Mouse (Mus musculus): ENCODE measurements around the gene Ccr3. TPM values are rescaled to one million over a fixed set of nuclear protein-coding genes. Genes with fewer than 3 reads are reported as not detected.
"Not testable (repeated sequence)": the region's sequence is repeated elsewhere in the genome, so short reads cannot be mapped to it uniquely, and the experiment has no call there.

Ccr3 gene
- 0.08 TPM in 1 of 2 replicates, not detected in the other for polyA plus RNA-seq (2014; fragmentation: Nextera tagmentation; extraction: Ambion mirVana)

DNA sequence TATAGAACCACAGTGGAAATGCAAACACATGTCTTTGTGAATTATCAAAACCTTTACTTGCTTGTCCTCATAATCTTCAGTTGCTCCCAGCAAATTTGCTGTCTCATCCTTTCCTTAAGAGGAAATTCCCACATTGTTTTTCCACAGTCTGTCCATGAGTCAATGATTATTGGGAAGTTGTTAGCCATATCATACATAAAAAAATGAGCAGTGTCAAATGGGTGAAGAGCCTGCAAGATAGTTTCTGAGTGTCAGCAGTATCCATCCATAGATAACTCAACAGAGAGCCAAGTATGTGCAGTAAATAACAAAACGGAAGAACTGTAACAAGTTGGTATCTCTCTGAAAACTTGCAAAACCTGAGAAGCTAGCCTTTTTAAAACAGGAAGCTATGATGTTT is at the start of gene Ccr3:
Gene Ccr3, plus strand, starts transcription at position 301 of the 400 bp plus-strand sequence.
- no peaks in the 10 kb centered on the region for H3K4me1 ChIP-seq (replicated peaks; ENCODE audit: control insufficient read depth, insufficient read depth, low read length)
- 86% methylated on average over 1 of the region's 1 CpGs for whole genome bisulfite sequencing

DNA sequence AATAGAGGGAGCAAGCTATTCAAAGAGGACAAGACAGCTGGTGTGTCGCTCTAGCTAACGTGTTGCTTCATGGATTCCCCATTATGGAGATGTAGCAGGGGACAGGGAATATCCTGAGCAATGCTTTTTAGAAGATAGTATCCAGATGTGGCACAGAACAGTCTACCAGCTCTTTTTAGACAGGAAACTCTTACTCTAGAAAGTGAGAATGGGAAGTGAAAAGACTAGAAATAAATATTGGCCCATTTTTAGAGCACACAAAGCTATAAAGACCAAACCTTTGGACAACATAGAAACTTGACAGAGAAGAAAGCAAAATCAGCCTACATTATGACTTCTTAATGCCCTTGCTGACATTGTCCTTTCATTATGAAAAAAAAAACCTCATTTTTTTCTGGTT is 46.1 kb upstream of the Ccr3 start:
- H3K9ac ChIP-seq (ENCODE audit: low read length), result no peak overlapping the region
- no peaks in the 10 kb centered on the region for H3K27me3 ChIP-seq (replicated peaks; ENCODE audit: control insufficient read depth, insufficient read depth, low read length)
- H3K4me2 ChIP-seq (ENCODE audit: low read length), result no peak overlapping the region
- 78% methylated on average over 2 of the region's 2 CpGs for WGBS
- no peak overlapping the region for H3K27ac ChIP-seq (ENCODE audit: low read depth)
- DNase-seq (ENCODE audit: low spot score), result no peak
- no peaks in the 10 kb centered on the region for H3K9me3 ChIP-seq (ENCODE audit: control insufficient read depth, low read length)
- H3K36me3 ChIP-seq (ENCODE audit: control insufficient read depth, insufficient read depth, low read length), result no peaks in the 10 kb centered on the region
- ATAC-seq (replicated peaks; ENCODE audit: low FRiP score, low TSS enrichment, low read depth), result no peak
- H3K4me3 ChIP-seq (ENCODE audit: low read depth, low read length), result no peak overlapping the region
- no peaks in the 10 kb centered on the region for H3K4me1 ChIP-seq (replicated peaks; ENCODE audit: control insufficient read depth, insufficient read depth, low read length)

More for the DNA sequence above, at the start of gene Ccr3:
- Histone ChIP-seq H3K4me2 (ENCODE audit: low read length) (no peak within 1 kb of the TSS), H3K9me3 (ENCODE audit: control insufficient read depth, low read length) (no peaks in the 10 kb centered on the region), H3K27ac (ENCODE audit: low read depth) (no peak within 1 kb of the TSS), H3K27me3 (replicated peaks; ENCODE audit: control insufficient read depth, insufficient read depth, low read length) (no peaks in the 10 kb centered on the region), H3K9ac (ENCODE audit: low read length) (no peak within 1 kb of the TSS), H3K36me3 (ENCODE audit: control insufficient read depth, insufficient read depth, low read length) (no peaks in the 10 kb centered on the region), H3K4me3 (ENCODE audit: low read depth, low read length) (no peak within 1 kb of the TSS)
- ATAC-seq (replicated peaks; ENCODE audit: low FRiP score, low TSS enrichment, low read depth) (no peak), DNase-seq (ENCODE audit: low spot score) (no peak)

DNA sequence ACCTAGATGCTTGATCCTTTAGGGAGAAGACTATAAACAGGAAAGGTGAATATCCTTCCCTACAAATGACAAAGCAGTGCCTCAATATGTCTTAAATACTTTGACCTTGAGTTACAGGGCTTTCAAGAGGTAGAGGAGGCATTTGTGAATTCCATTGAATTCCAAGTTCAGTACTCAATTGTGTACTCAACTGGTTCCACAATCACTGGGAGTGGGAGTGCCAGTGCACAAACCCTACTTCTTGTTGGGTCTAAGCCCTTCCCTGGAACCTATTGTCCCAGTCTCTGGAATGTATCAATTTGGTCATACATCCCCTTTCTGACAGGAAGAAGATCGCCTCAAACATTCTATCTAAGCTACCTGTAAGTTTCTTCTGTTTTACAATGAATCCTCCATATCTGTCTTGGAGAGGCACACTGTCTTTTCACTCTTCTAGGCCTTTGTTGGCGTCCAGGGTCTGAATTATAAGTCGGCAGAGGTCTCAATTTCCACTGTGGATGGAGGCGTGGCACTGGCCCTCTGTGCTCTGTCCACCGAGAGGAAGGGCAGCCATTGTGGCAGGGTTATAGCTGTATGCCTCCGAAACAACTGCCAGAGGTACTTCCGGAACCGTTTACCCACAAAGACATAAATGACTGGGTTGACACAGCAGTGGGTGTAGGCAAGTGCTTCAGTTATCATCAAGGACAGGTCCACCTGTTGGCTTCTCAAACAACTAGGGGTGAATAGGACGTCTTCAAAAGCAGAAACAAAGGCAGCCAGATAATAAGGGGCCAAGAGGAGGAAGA is 44.7 kb upstream of the Ccr3 start:
- Histone ChIP-seq H3K4me3 (ENCODE audit: low read depth, low read length) (no peak overlapping the region), H3K9ac (ENCODE audit: low read length) (no peak overlapping the region), H3K9me3 (ENCODE audit: control insufficient read depth, low read length) (no peaks in the 10 kb centered on the region), H3K4me1 (replicated peaks; ENCODE audit: control insufficient read depth, insufficient read depth, low read length) (no peaks in the 10 kb centered on the region), H3K36me3 (ENCODE audit: control insufficient read depth, insufficient read depth, low read length) (no peaks in the 10 kb centered on the region), H3K27ac (ENCODE audit: low read depth) (no peak overlapping the region), H3K4me2 (ENCODE audit: low read length) (no peak overlapping the region), H3K27me3 (replicated peaks; ENCODE audit: control insufficient read depth, insufficient read depth, low read length) (no peaks in the 10 kb centered on the region)
- ATAC-seq (replicated peaks; ENCODE audit: low FRiP score, low TSS enrichment, low read depth), result no peak
- WGBS, result 81% methylated on average over 9 of the region's 9 CpGs
- no peak for DNase-seq (ENCODE audit: low spot score)

DNA sequence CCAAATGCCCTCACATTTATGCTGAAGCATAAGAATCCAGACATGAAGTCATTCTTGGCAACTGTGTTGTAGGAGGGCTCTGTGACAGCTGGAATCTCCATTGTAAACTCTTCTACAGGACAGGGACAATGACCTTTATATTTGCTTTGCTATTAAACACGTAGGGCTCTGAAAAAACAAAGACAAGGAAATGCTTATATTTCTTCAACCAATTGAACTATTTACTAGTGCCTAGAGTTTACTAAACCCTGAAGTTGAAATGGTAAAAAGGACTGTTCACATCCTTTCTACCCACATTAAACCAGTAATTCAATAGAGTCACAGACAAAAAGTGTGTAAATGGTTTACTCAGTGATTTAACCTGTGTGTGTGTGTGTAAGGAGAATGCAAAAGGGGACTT is 43.5 kb upstream of the Ccr3 start, which contains the start of gene Ccr1l1:
Gene Ccr1l1, minus strand, starts transcription at position 101 of the 400 bp plus-strand sequence.
- ATAC-seq (replicated peaks; ENCODE audit: low FRiP score, low TSS enrichment, low read depth), result no peak

DNA sequence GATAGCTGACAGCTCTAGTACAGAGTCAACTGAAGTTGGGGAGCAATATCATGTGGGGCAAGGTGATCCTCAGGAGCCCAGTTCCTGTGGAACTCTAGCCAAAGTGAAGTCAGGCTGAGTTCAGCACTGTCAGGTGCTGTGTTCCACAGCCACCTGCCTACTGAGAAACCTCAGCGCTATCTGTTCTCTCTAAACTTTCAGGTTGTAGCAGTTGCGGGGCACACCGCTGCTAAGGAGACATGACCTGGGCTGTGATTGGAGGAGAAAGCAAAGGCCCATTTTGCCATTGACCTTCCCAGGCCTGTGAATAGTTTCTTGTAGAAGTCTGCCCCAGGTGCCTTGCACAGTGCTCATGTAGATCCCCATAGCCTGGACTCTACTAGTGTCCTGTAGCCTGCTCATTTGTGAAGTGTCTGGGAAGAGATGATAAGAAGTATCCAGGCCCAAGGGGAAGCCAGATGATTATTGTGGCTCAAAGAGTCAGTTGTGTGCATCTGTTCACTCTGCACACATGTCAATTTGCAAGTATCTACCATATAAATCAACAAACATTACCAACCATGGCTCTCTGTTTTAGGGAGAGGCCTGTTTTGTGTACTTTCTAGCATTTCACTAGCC is 40.8 kb upstream of the Ccr3 start:
- H3K9ac ChIP-seq (ENCODE audit: low read length); ATAC-seq (replicated peaks; ENCODE audit: low FRiP score, low TSS enrichment, low read depth); H3K36me3 ChIP-seq (ENCODE audit: control insufficient read depth, insufficient read depth, low read length); H3K27me3 ChIP-seq (replicated peaks; ENCODE audit: control insufficient read depth, insufficient read depth, low read length); H3K4me1 ChIP-seq (replicated peaks; ENCODE audit: control insufficient read depth, insufficient read depth, low read length); H3K4me3 ChIP-seq (ENCODE audit: low read depth, low read length); H3K4me2 ChIP-seq (ENCODE audit: low read length); H3K9me3 ChIP-seq (ENCODE audit: control insufficient read depth, low read length); H3K27ac ChIP-seq (ENCODE audit: low read depth); DNase-seq (ENCODE audit: low spot score): not testable (repeated sequence)
- WGBS, result no CpG with 5 or more reads among the region's 3 CpGs

More for the DNA sequence above, 43.5 kb upstream of the Ccr3 start, which contains the start of gene Ccr1l1:
- Histone ChIP-seq H3K4me1 (replicated peaks; ENCODE audit: control insufficient read depth, insufficient read depth, low read length) (no peaks in the 10 kb centered on the region), H3K36me3 (ENCODE audit: control insufficient read depth, insufficient read depth, low read length) (no peaks in the 10 kb centered on the region), H3K9me3 (ENCODE audit: control insufficient read depth, low read length) (no peaks in the 10 kb centered on the region), H3K9ac (ENCODE audit: low read length) (no peak within 1 kb of the TSS), H3K4me2 (ENCODE audit: low read length) (no peak within 1 kb of the TSS), H3K27ac (ENCODE audit: low read depth) (no peak within 1 kb of the TSS), H3K27me3 (replicated peaks; ENCODE audit: control insufficient read depth, insufficient read depth, low read length) (no peaks in the 10 kb centered on the region), H3K4me3 (ENCODE audit: low read depth, low read length) (no peak within 1 kb of the TSS)
- DNase-seq (ENCODE audit: low spot score), result no peak
- 70% methylated on average over 1 of the region's 1 CpGs for WGBS

DNA sequence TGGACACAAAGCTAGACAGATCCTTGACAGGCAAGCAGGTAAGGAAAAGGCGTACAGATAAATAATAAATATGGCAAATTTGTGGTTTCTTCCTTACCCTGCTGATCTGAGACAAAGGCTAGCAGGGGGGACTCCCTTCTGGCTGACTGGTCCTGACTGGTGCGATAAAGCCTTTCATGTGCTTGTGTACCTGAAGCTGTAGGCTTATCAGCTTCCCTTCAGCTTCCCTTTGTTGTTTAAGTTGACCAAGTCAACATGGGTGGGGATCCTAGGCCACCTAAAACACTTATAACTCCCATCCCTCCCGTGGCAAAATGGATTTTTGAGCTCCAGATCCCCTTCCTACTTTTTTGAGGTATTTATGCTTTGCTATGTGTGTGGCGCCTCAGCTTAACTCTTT is 39.9 kb upstream of the Ccr3 start:
- Histone ChIP-seq H3K4me1 (replicated peaks; ENCODE audit: control insufficient read depth, insufficient read depth, low read length) (no peaks in the 10 kb centered on the region), H3K36me3 (ENCODE audit: control insufficient read depth, insufficient read depth, low read length) (no peaks in the 10 kb centered on the region), H3K4me2 (ENCODE audit: low read length) (no peak overlapping the region), H3K9me3 (ENCODE audit: control insufficient read depth, low read length) (no peaks in the 10 kb centered on the region), H3K27me3 (replicated peaks; ENCODE audit: control insufficient read depth, insufficient read depth, low read length) (no peaks in the 10 kb centered on the region), H3K4me3 (ENCODE audit: low read depth, low read length) (no peak overlapping the region), H3K27ac (ENCODE audit: low read depth) (no peak overlapping the region), H3K9ac (ENCODE audit: low read length) (no peak overlapping the region)
- ATAC-seq (replicated peaks; ENCODE audit: low FRiP score, low TSS enrichment, low read depth), result no peak
- 63% methylated on average over 4 of the region's 4 CpGs for WGBS
- no peak for DNase-seq (ENCODE audit: low spot score)

DNA sequence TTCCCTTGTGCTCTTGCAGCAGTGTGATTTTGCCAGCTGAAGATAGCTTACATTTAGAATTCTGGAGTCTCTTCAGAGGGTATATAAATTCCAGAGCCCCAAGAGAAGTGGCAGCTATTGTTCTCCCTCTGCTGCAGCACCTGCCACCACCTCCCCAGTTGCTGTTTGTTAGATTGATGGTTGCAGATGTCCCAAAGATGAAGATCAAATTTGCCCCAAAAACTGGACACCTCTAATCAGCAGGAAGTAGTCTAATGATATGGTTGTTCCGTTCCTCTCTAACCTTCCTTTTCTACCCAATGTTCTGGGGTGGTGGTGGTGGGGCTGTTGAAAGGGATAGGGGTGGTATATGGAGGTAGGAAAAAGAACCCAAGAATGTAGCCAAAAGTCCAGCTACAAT is 39.1 kb upstream of the Ccr3 start:
- Histone ChIP-seq H3K9ac (ENCODE audit: low read length) (no peak overlapping the region), H3K4me2 (ENCODE audit: low read length) (no peak overlapping the region)

DNA sequence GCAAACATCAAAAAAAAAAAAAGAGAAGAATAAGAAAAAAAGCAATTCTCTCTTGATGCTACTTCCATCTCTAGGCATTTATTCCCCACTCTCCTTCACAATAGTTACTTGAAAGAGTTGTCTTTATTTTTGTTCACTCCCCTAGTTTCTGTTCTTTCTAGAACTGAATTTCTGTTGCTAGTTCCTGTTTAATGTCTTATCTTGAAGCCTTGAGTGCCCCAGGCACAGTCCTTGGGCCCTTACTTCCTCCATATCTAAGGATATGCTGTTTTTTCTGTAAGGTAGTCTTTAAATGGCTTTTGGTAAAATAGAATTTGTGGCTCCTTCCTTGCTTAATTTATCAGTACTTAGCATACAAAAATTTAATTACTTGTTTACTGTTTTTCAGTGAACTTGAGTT is 36.8 kb upstream of the Ccr3 start:
- no peak for ATAC-seq (replicated peaks; ENCODE audit: low FRiP score, low TSS enrichment, low read depth)
- Histone ChIP-seq H3K9ac (ENCODE audit: low read length) (no peak overlapping the region), H3K4me2 (ENCODE audit: low read length) (no peak overlapping the region), H3K27ac (ENCODE audit: low read depth) (no peak overlapping the region), H3K36me3 (ENCODE audit: control insufficient read depth, insufficient read depth, low read length) (no peaks in the 10 kb centered on the region), H3K4me1 (replicated peaks; ENCODE audit: control insufficient read depth, insufficient read depth, low read length) (no peaks in the 10 kb centered on the region), H3K9me3 (ENCODE audit: control insufficient read depth, low read length) (no peaks in the 10 kb centered on the region), H3K27me3 (replicated peaks; ENCODE audit: control insufficient read depth, insufficient read depth, low read length) (no peaks in the 10 kb centered on the region), H3K4me3 (ENCODE audit: low read depth, low read length) (no peak overlapping the region)
- DNase-seq (ENCODE audit: low spot score), result no peak

More for the DNA sequence above, 39.1 kb upstream of the Ccr3 start:
- ATAC-seq (replicated peaks; ENCODE audit: low FRiP score, low TSS enrichment, low read depth) (no peak), DNase-seq (ENCODE audit: low spot score) (no peak)
- Histone ChIP-seq H3K9me3 (ENCODE audit: control insufficient read depth, low read length) (no peaks in the 10 kb centered on the region), H3K27me3 (replicated peaks; ENCODE audit: control insufficient read depth, insufficient read depth, low read length) (no peaks in the 10 kb centered on the region), H3K36me3 (ENCODE audit: control insufficient read depth, insufficient read depth, low read length) (no peaks in the 10 kb centered on the region), H3K4me1 (replicated peaks; ENCODE audit: control insufficient read depth, insufficient read depth, low read length) (no peaks in the 10 kb centered on the region), H3K27ac (ENCODE audit: low read depth) (no peak overlapping the region), H3K4me3 (ENCODE audit: low read depth, low read length) (no peak overlapping the region)
- WGBS, result 67% methylated on average over 1 of the region's 1 CpGs

DNA sequence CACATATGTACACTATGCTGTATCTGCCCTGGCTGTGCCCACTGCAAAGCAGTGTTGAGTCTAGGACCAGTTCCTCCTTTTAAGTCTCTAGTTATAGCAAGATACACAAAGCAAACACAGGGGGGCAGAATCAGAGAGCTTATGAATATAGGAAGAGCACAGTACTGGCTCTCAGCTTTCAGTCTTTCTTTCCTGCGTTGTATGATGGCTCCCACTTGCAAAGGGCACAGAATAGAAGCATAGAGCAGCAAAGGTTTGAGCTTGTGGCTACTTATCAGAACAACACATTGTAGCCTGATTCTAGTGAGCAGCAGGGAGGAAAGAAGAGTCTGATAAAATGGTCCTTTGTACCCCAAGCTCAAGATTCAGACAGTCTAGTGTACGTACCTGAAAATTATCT is 35.6 kb upstream of the Ccr3 start:
- H3K27me3 ChIP-seq (replicated peaks; ENCODE audit: control insufficient read depth, insufficient read depth, low read length), result no peaks in the 10 kb centered on the region
- ATAC-seq (replicated peaks; ENCODE audit: low FRiP score, low TSS enrichment, low read depth) (no peak), DNase-seq (ENCODE audit: low spot score) (no peak)
- no peak overlapping the region for H3K4me2 ChIP-seq (ENCODE audit: low read length)
- H3K9ac ChIP-seq (ENCODE audit: low read length), result no peak overlapping the region
- no peaks in the 10 kb centered on the region for H3K36me3 ChIP-seq (ENCODE audit: control insufficient read depth, insufficient read depth, low read length)
- H3K4me3 ChIP-seq (ENCODE audit: low read depth, low read length), result no peak overlapping the region
- H3K27ac ChIP-seq (ENCODE audit: low read depth), result no peak overlapping the region
- WGBS, result 80% methylated on average over 2 of the region's 2 CpGs
- H3K4me1 ChIP-seq (replicated peaks; ENCODE audit: control insufficient read depth, insufficient read depth, low read length), result no peaks in the 10 kb centered on the region
- H3K9me3 ChIP-seq (ENCODE audit: control insufficient read depth, low read length), result no peaks in the 10 kb centered on the region
